Mouse (Mus musculus) midbrain, postnatal 0 days (tissue): ENCODE results near the gene Hadha. TPM values are rescaled to one million over a fixed set of nuclear protein-coding genes. Genes with fewer than 3 reads are reported as not detected.

Source experiments
- ATAC-seq: fragments of 200-750 bp; cut with Nextera tagmentation; 2 replicates; pipeline ENCODE4 v1.8.0; 2017; ENCODE audit warnings: moderate number of reproducible peaks, mild to moderate bottlenecking, moderate TSS enrichment, moderate library complexity; ENCODE audit not compliant: low FRiP score
- DNase-seq: peaks from one replicate; pipeline ENCODE4 v3.0.0-alpha.2; 2015; ENCODE audit warnings: low spot score
- H3K27ac ChIP-seq: fragments of 300-500 bp; sonication (generic); 2 replicates; pipeline ENCODE4 v1.5.1; 2014; ENCODE audit warnings: low read depth, mild to moderate bottlenecking, low read length, mixed read lengths
- H3K27me3 ChIP-seq: fragments of 300-500 bp; sonication (generic); 2 replicates; pipeline ENCODE4 v1.6.1; 2014; ENCODE audit warnings: low read length, control low read depth, mixed read lengths; ENCODE audit not compliant: insufficient read depth
- H3K36me3 ChIP-seq: fragments of 300-500 bp; sonication (generic); 2 replicates; pipeline ENCODE4 v1.6.1; 2014; ENCODE audit warnings: low read length, control low read depth, mixed read lengths; ENCODE audit not compliant: insufficient read depth
- H3K4me1 ChIP-seq: fragments of 300-500 bp; sonication (generic); 2 replicates; pipeline ENCODE4 v1.6.1; 2014; ENCODE audit warnings: mild to moderate bottlenecking, control low read depth, antibody characterized with exemption, low read length, mixed read lengths; ENCODE audit not compliant: insufficient read depth
- H3K4me2 ChIP-seq: fragments of 300-500 bp; sonication (generic); 2 replicates; pipeline ENCODE4 v1.6.1; 2014; ENCODE audit warnings: low read depth, mild to moderate bottlenecking, low read length, mixed read lengths; ENCODE audit not compliant: poor library complexity, severe bottlenecking
- H3K4me3 ChIP-seq: fragments of 300-500 bp; sonication (generic); 2 replicates; pipeline ENCODE4 v1.5.1; 2014; ENCODE audit warnings: low read depth, mild to moderate bottlenecking, low read length, moderate library complexity
- H3K9ac ChIP-seq: fragments of 300-500 bp; sonication (generic); replicated peaks from 2 replicates; pipeline ENCODE4 v1.6.1; 2014; ENCODE audit warnings: mild to moderate bottlenecking, low read length, moderate library complexity, mixed read lengths; ENCODE audit not compliant: poor library complexity, severe bottlenecking
- H3K9me3 ChIP-seq: fragments of 300-500 bp; sonication (generic); 2 replicates; pipeline ENCODE4 v1.6.1; 2016; ENCODE audit warnings: low read length, control low read depth
- CTCF ChIP-seq: IDR thresholded peaks from 2 replicates; pipeline ENCODE4 v1.5.1; 2016; ENCODE audit warnings: antibody characterized with exemption, mild to moderate bottlenecking
- WGBS: fragments of 180-500 bp; shearing (Covaris S2); extraction: QIAGEN DNeasy Blood & Tissue Kit; methylation state at CpG from one replicate; pipeline ENCODE4 v1.1.7; 2014; 5-methylcytosine and 5-hydroxymethylcytosine counted together
- polyA plus RNA-seq: library from polyadenylated mRNA; unstranded; fragments of >200 nt; fragmentation: Nextera tagmentation; extraction: Ambion mirVana; gene quantifications from 2 replicates; pipeline ENCODE4 v1.2.1, GENCODE M21; 2015
- total RNA-seq: library from RNA; depleted of rRNA; stranded (reverse); fragments of >200 nt; gene quantifications from 2 replicates; pipeline ENCODE4 v1.2.3, GENCODE M21; 2014; rRNA removed

Gene Hadha
- total RNA-seq (42.3 and 54.1 TPM in 2 replicates), polyA plus RNA-seq (58.7 and 59.8 TPM in 2 replicates)

- TF ChIP-seq CTCF = peak; percentile 25; the same call in 1 of the 2 replicates
- no peaks in the 10 kb centered on the region for H3K27me3 ChIP-seq
Measured at GRCm38 (mm10) chr5:30154474-30155394, at the start of gene Hadha, which contains the start of gene Hadhb. Gene Hadha (minus strand): TSS chr5:30155162. Gene Hadhb (plus strand): TSS chr5:30155248.

GRCm38 (mm10) chr5:30204441-30204840 is 49.5 kb upstream of the Hadha start:
- no peak overlapping the region for H3K4me2 ChIP-seq
- no peaks in the 10 kb centered on the region for H3K27me3 ChIP-seq
- no peak overlapping the region for H3K9ac ChIP-seq
- no peaks in the 10 kb centered on the region for H3K9me3 ChIP-seq
- H3K4me3 ChIP-seq = no peak overlapping the region
- DNase-seq (no peak), ATAC-seq (no peak)
- no peaks in the 10 kb centered on the region for H3K36me3 ChIP-seq
- TF ChIP-seq CTCF = no peak
- WGBS = 42% methylated on average over 1 of the region's 1 CpGs
- H3K27ac ChIP-seq = no peak overlapping the region
- no peaks in the 10 kb centered on the region for H3K4me1 ChIP-seq

More at GRCm38 (mm10) chr5:30154474-30155394, at the start of gene Hadha, which contains the start of gene Hadhb:
- peak within 1 kb of the TSS; percentile 92 for H3K27ac ChIP-seq
- H3K4me3 ChIP-seq = peak within 1 kb of the TSS; percentile 71
- DNase-seq (peak; percentile 90), ATAC-seq (peak; percentile 89)
- WGBS = under 1% methylated on average over 53 of the region's 53 CpGs
- peak within 1 kb of the TSS; percentile 71 for H3K4me2 ChIP-seq
- H3K4me1 ChIP-seq = peaks cover 5% of the 10 kb centered on the region; the same call in 1 of the 2 replicates
- H3K36me3 ChIP-seq = no peaks in the 10 kb centered on the region
- peak within 1 kb of the TSS; percentile 75 for H3K9ac ChIP-seq
- H3K9me3 ChIP-seq = no peaks in the 10 kb centered on the region

GRCm38 (mm10) chr5:30203216-30203885 is 48.4 kb upstream of the Hadha start:
- H3K36me3 ChIP-seq = no peaks in the 10 kb centered on the region
- H3K27ac ChIP-seq = no peak overlapping the region
- H3K27me3 ChIP-seq = no peaks in the 10 kb centered on the region
- no peak overlapping the region for H3K4me2 ChIP-seq
- no peaks in the 10 kb centered on the region for H3K4me1 ChIP-seq
- WGBS = 86% methylated on average over 10 of the region's 10 CpGs
- no peaks in the 10 kb centered on the region for H3K9me3 ChIP-seq
- H3K9ac ChIP-seq = no peak overlapping the region
- H3K4me3 ChIP-seq = no peak overlapping the region
- ATAC-seq (no peak), DNase-seq (no peak)
- no peak for TF ChIP-seq CTCF

GRCm38 (mm10) chr5:30202221-30202620 is 47.3 kb upstream of the Hadha start:
- Histone ChIP-seq H3K27me3 (no peaks in the 10 kb centered on the region), H3K36me3 (no peaks in the 10 kb centered on the region), H3K9ac (no peak overlapping the region), H3K27ac (no peak overlapping the region), H3K9me3 (no peaks in the 10 kb centered on the region), H3K4me1 (no peaks in the 10 kb centered on the region), H3K4me3 (no peak overlapping the region), H3K4me2 (no peak overlapping the region)
- WGBS = 87% methylated on average over 7 of the region's 7 CpGs
- no peak for DNase-seq
- no peak for ATAC-seq
- no peak for TF ChIP-seq CTCF

GRCm38 (mm10) chr5:30201521-30201920 is 46.6 kb upstream of the Hadha start:
- Histone ChIP-seq H3K4me3 (no peak overlapping the region), H3K27ac (no peak overlapping the region), H3K9ac (no peak overlapping the region), H3K9me3 (no peaks in the 10 kb centered on the region), H3K27me3 (no peaks in the 10 kb centered on the region), H3K4me2 (no peak overlapping the region), H3K36me3 (no peaks in the 10 kb centered on the region), H3K4me1 (no peaks in the 10 kb centered on the region)
- DNase-seq (peak; percentile 86), ATAC-seq (peak; percentile 79)
- 40% methylated on average over 5 of the region's 5 CpGs for WGBS
- TF ChIP-seq CTCF = peak; percentile 93
